Mouse (Mus musculus): ENCODE data around the gene Rpp30. TPM values are rescaled to one million over a fixed set of nuclear protein-coding genes. Genes with fewer than 3 reads are reported as not detected.

The Rpp30 gene
- 0.47 and 0.84 TPM in 2 replicates for polyA plus RNA-seq (2012)

DNA sequence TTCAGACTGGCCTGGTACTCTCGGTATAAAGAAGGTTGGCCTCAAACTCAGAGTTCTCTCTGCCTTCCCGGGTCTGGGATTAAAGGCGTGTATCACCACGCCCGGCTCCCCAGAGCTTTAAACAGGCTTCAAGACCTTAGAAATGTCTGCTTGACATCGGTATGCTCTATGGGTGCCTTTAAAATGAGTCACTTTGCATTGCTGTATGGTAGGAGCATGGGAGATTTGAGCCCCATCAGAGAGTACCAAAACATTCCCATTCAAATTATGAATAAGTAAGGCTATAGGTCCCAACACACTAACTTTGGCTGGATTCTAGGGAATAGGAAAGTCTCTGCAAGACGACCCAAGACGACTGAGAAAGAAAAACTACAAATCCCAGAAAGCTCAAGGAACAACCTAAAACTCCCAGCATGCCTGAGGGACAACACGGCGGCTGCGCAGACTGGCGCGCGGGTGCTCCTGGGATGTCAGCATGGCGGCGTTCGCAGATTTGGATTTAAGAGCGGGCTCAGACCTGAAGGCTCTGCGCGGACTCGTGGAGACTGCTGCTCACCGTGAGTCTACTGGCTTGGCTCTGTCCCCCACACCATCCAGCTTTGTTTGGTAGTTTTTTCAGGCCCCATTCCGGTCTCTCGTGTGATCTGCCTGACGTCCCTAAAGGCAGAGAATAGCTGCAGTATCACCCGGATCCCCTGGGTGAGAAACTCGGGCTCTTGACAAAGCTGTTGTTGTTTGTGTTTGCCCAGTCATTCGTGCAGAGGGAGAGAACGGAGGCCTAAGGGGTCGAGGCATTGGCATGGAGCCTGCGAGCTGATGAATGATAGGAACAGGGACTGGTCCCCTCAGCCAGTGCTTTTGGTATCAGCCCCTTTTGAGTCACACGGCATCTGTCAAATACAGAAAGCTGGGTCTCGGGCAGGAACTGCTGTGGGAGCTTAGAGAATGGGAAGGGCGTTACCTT lies at the start of gene Rpp30:
TSS of gene Rpp30 (plus strand) at position 455 of the 964 bp plus-strand sequence.
- peaks cover 18% of the 10 kb centered on the region for H3K36me3 ChIP-seq (ENCODE audit: control insufficient read depth)
- peaks cover 22% of the 10 kb centered on the region for H3K4me1 ChIP-seq (ENCODE audit: control insufficient read depth)
- H3K4me3 ChIP-seq (replicated peaks): peak within 1 kb of the TSS; percentile 87
- peaks cover 14% of the 10 kb centered on the region for H3K27me3 ChIP-seq (ENCODE audit: control insufficient read depth)
- TF ChIP-seq TAL1 (IDR thresholded peaks at IDR 0.05; ENCODE audit: low read length) (no peak), GATA1 (IDR thresholded peaks at IDR 0.05; ENCODE audit: low read length) (no peak)
- H3K9me3 ChIP-seq (ENCODE audit: control insufficient read depth, low read length): no peaks in the 10 kb centered on the region

- no peaks in the 10 kb centered on the region for H3K27me3 ChIP-seq (ENCODE audit: control insufficient read depth)
These were observed 37.5 kb upstream of the Rpp30 start for GRCm38 (mm10) chr19:36046046-36046445.

DNA sequence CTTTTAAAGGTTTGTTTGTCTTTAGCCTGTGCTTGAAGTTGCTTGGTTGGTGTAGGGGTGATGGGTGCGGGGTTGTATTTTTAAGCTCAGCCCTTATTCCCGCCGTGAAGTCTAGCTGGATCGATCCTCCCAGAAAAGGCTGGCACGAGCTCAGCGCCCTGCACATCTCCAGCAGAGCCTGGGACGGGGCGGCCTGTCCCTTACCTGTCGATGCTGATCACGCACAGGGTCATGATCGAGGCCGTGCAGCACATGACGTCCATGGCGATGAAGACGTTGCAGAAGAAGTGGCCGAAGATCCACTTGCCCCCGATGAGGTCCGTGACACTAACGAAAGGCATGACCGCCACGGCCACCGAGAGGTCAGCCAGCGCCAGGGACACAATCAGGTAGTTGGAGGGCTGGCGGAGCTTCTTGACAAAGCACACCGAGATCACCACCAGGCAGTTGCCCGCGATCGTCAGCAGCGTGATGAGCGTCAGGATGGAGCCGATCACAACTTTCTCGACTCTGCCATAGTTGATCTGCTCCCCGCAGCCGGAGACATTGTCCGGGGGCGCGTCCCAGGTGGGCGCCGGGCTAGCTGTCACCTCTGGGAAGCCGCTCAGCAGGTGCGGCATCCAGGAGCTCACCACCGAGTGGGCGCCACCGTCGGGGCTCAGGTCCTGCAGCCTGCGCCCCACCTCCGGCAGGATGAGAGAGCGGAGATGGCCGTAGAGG lies 26.9 kb upstream of the Rpp30 start:
- no peaks in the 10 kb centered on the region for H3K4me1 ChIP-seq (ENCODE audit: control insufficient read depth)
- TF ChIP-seq GATA1 (IDR thresholded peaks at IDR 0.05; ENCODE audit: low read length) (no peak), TAL1 (IDR thresholded peaks at IDR 0.05; ENCODE audit: low read length) (no peak)
- H3K27me3 ChIP-seq (ENCODE audit: control insufficient read depth): peaks cover 46% of the 10 kb centered on the region
- no peaks in the 10 kb centered on the region for H3K36me3 ChIP-seq (ENCODE audit: control insufficient read depth)
- H3K4me3 ChIP-seq (replicated peaks): no peak overlapping the region
- H3K9me3 ChIP-seq (ENCODE audit: control insufficient read depth, low read length): peaks cover 3% of the 10 kb centered on the region; the same call in 1 of the 2 replicates

More at GRCm38 (mm10) chr19:36046046-36046445, 37.5 kb upstream of the Rpp30 start:
- H3K9me3 ChIP-seq (ENCODE audit: control insufficient read depth, low read length): no peaks in the 10 kb centered on the region
- H3K4me1 ChIP-seq (ENCODE audit: control insufficient read depth): no peaks in the 10 kb centered on the region
- no peaks in the 10 kb centered on the region for H3K36me3 ChIP-seq (ENCODE audit: control insufficient read depth)
- TF ChIP-seq TAL1 (IDR thresholded peaks at IDR 0.05; ENCODE audit: low read length): no peak
- no peak for TF ChIP-seq GATA1 (IDR thresholded peaks at IDR 0.05; ENCODE audit: low read length)
- no peak overlapping the region for H3K4me3 ChIP-seq (replicated peaks)

DNA sequence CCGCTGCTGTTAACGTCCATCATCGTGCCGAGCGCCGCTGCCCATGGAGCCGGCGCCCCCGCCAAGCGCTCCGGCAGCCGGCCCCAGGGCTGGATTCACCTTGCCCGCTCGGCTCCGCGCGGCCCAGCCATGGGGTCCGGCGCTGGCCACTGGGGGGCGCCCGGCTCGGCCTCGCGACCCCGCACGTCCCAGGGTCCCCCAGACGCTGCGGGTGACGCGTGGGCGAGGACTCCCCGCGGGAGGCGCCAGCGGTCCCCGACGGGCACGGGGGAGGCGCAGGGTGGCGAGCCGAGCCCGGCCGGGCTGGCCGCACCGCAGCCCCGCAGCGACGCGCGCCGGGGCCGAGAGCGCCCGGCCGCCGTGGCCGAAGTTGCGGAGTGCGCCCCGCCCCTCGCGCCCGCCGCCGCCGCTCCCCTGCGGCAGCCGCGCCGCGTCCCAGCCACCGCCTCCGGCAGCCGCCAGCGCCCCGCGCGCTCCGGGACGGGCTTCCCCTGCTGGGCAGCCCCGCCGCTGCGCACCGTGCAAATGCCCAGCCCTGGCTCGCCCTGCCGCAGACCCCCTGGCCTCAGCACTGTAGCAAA lies 26.2 kb upstream of the Rpp30 start, which contains the start of gene Htr7:
TSS of gene Htr7 (minus strand) at position 277 of the 581 bp plus-strand sequence.
- H3K27me3 ChIP-seq (ENCODE audit: control insufficient read depth): peaks cover 46% of the 10 kb centered on the region
- H3K36me3 ChIP-seq (ENCODE audit: control insufficient read depth): no peaks in the 10 kb centered on the region
- no peak for TF ChIP-seq TAL1 (IDR thresholded peaks at IDR 0.05; ENCODE audit: low read length)
- no peak for TF ChIP-seq GATA1 (IDR thresholded peaks at IDR 0.05; ENCODE audit: low read length)
- H3K4me1 ChIP-seq (ENCODE audit: control insufficient read depth): no peaks in the 10 kb centered on the region
- H3K4me3 ChIP-seq (replicated peaks): peak within 1 kb of the TSS; percentile 6
- peaks cover 3% of the 10 kb centered on the region; the same call in 1 of the 2 replicates for H3K9me3 ChIP-seq (ENCODE audit: control insufficient read depth, low read length)

GRCm38 (mm10) chr19:36062801-36063529 lies 20.6 kb upstream of the Rpp30 start:
- no peak for TF ChIP-seq GATA1 (IDR thresholded peaks at IDR 0.05; ENCODE audit: low read length)
- no peak for TF ChIP-seq TAL1 (IDR thresholded peaks at IDR 0.05; ENCODE audit: low read length)
- peaks cover 15% of the 10 kb centered on the region for H3K27me3 ChIP-seq (ENCODE audit: control insufficient read depth)
- no peaks in the 10 kb centered on the region for H3K36me3 ChIP-seq (ENCODE audit: control insufficient read depth)
- H3K9me3 ChIP-seq (ENCODE audit: control insufficient read depth, low read length): no peaks in the 10 kb centered on the region
- no peak overlapping the region for H3K4me3 ChIP-seq (replicated peaks)
- no peaks in the 10 kb centered on the region for H3K4me1 ChIP-seq (ENCODE audit: control insufficient read depth)

DNA sequence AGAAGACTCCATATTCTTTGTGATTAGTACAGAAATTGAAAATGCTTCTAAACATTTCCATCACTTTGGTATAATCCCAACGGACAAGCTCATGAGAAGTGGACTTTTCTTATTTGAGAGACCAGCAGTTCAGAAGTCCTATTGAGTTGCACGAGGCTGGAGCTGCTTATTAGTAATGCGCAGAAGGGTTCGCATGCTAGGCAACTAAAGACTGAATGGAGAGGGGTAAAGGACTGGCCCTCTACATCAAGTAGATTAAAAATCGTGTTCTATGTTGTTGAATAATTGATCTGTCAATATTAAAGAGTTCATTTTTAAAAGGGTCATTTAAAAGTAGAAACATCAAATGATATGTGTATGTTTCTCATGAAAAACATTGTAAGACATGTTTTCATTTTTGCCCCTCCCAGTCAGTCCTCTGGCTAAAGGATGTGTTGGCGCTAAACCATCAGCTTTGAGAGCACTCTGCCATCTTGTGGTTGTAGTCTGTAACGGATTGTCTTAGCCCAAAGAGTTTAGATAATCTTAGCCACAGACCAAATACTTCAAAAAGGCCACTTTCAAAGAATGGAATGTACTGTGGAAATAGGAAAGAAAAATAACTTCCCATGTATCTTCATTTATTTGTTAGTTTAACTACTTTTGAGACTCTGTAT lies 782 bp upstream of the Rpp30 start:
- Histone ChIP-seq H3K36me3 (ENCODE audit: control insufficient read depth) (peaks cover 10% of the 10 kb centered on the region), H3K4me1 (ENCODE audit: control insufficient read depth) (peaks cover 22% of the 10 kb centered on the region), H3K4me3 (replicated peaks) (peak overlapping the region; percentile 87), H3K9me3 (ENCODE audit: control insufficient read depth, low read length) (no peaks in the 10 kb centered on the region), H3K27me3 (ENCODE audit: control insufficient read depth) (peaks cover 14% of the 10 kb centered on the region)
- no peak for TF ChIP-seq GATA1 (IDR thresholded peaks at IDR 0.05; ENCODE audit: low read length)
- no peak for TF ChIP-seq TAL1 (IDR thresholded peaks at IDR 0.05; ENCODE audit: low read length)

DNA sequence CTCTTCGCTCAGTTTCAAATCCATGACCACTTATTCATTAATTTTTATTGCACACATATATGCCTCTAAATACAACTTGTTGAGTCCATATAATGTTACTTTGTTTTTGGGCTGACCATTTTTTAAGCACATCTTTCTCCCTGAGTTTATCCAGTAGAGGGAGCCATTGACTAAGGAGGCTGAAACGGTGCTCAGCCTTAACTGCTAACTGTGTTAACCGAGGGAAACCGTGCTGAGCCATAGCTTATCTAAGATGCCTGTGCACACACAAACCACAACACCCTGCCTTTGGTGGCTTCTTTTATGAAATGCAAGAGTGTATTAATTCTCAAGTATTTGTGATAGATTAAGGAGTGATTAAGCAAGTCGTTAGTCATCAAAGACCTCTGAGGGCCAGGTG lies 7.3 kb downstream of the Rpp30 start:
- TF ChIP-seq TAL1 (IDR thresholded peaks at IDR 0.05; ENCODE audit: low read length) (no peak), GATA1 (IDR thresholded peaks at IDR 0.05; ENCODE audit: low read length) (no peak)
- Histone ChIP-seq H3K27me3 (ENCODE audit: control insufficient read depth) (no peaks in the 10 kb centered on the region), H3K36me3 (ENCODE audit: control insufficient read depth) (peaks cover 77% of the 10 kb centered on the region), H3K4me1 (ENCODE audit: control insufficient read depth) (no peaks in the 10 kb centered on the region), H3K4me3 (replicated peaks) (no peak overlapping the region), H3K9me3 (ENCODE audit: control insufficient read depth, low read length) (no peaks in the 10 kb centered on the region)

DNA sequence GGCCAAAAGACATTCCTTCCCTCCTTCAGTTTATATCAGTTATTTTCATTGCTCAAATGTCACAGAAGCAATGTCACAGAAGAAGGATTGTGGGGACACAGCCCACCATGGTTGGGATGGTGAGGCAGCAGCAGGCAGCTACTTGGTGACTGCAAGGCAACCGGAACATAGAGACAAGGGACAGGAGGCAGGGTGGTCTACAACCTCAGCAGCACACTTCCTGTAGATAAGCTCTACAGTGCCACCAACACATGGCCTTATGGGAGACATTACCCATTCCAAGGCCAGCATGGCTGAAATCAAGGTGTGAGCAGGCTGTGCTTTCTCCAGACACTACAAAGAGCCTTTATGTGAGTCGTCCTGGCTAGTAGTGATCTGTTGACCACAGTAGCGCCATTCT lies 13.7 kb downstream of the Rpp30 start:
- Histone ChIP-seq H3K36me3 (ENCODE audit: control insufficient read depth) (peaks cover 86% of the 10 kb centered on the region), H3K4me1 (ENCODE audit: control insufficient read depth) (no peaks in the 10 kb centered on the region), H3K27me3 (ENCODE audit: control insufficient read depth) (no peaks in the 10 kb centered on the region), H3K9me3 (ENCODE audit: control insufficient read depth, low read length) (no peaks in the 10 kb centered on the region), H3K4me3 (replicated peaks) (no peak overlapping the region)
- TF ChIP-seq TAL1 (IDR thresholded peaks at IDR 0.05; ENCODE audit: low read length): no peak
- no peak for TF ChIP-seq GATA1 (IDR thresholded peaks at IDR 0.05; ENCODE audit: low read length)

All from erythroblast, embryonic 14.5 days (primary cell).